Mouse (Mus musculus) gastrocnemius, postnatal 10 days (tissue): ENCODE data around the gene Scml2. TPM values are rescaled to one million over a fixed set of nuclear protein-coding genes. Genes with fewer than 3 reads are reported as not detected.
A peak's percentile ranks its signal among the peaks of the same experiment; 100 is the strongest.
"Not testable (repeated sequence)": the region's sequence is repeated elsewhere in the genome, so short reads cannot be mapped to it uniquely, and the experiment has no call there.

Source experiments
- DNase-seq: peaks from one replicate; pipeline ENCODE4 v3.0.0; 2021; ENCODE audit warnings: mixed read lengths
- long read RNA-seq, 2 experiments: library from polyadenylated mRNA; stranded (forward); transcript quantifications; one replicate each; pipeline ENCODE4 v2.0.0; 2021
- total RNA-seq, 2 experiments: library from RNA; stranded (reverse); gene quantifications; 2 replicates each; pipeline ENCODE4 v1.2.3; 2021

The Scml2 gene
- total RNA-seq, result 1 to 10 TPM; 1.8 to 2.5 TPM
- long read RNA-seq, experiment 1, partial matches to known transcripts, result 0 of 2 reads
- long read RNA-seq, experiment 1, other reads (novel, unspliced or antisense), result 2 of 2 reads
- long read RNA-seq, experiment 2, partial matches to known transcripts, result 0 of 1 reads
- long read RNA-seq, experiment 2, other reads (novel, unspliced or antisense), result 1 of 1 reads

DNA sequence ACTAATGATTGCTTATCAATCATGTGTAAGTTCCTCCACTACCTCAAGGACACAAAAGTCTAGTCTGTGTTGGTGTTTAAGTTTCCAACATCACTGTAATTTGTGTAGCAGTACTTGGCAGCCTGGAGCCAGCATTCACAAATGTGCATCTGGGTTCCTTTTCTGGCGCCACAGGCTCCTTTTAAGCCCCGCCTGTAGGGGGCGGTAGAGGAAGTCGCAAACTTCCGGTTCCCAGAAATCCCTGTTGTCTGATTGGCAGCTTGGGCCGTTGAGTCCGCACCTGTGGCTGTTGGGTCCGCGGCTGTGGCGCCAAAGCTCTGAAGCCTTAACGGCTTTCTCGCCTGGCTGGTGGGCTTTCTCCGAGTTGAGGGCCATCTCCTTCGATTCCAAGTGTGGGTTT lies at the start of gene Scml2:
TSS of gene Scml2 (plus strand) at position 301 of the 400 bp plus-strand sequence.
- not testable (repeated sequence) for DNase-seq

DNA sequence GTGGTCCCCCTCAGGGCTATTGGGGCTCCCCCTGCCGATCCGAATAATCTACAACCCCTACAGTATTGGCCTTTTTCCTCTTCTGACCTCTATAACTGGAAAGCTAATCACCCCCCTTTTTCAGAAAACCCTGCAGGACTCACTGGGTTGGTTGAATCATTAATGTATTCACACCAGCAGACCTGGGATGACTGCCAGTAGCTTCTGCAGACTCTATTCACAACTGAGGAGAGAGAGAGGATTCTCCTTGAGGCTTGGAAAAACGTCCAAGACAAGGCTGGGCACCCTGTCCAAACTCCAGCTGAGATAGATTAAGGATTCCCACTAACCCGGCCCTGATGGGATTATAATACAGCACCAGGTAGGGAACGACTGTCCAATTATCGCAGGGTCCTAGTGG lies 41.4 kb upstream of the Scml2 start:
- DNase-seq, result not testable (repeated sequence)

DNA sequence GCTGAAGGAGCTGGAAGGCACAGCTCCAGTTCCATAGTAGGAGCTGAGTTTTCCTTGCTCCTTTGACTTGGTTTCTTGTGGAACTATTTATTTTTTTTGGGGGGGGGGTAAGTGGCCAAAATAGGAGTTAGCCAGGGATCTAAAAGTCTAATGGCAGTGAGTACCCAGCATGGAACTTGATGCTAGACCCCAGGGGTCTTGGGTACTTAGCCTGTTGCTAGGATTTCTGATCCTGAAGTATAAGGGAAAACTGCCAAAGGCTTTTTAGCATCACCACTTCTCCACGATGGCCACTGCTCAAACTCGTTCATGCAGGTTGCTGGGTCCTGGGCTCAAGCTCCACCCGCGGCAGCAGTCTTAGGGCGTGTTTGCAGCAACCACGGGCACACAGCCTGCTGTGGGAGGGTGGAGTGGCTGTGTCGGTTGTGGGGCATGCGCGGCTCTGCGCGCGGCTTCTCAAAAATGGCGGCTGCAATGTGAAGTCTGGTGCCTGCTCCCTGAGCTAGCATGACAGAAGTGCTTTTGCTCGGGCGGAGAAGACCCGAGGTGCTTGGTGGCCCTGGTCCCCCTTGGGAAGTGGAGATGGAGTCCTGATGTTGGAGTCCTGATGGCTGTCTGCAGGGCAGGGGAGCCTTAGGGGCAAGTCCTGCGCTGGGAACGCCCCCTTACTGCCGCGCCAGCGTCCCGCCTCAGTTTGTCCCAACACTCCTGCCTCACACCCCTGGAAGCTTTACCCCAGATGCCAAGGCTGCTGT lies 45.5 kb downstream of the Scml2 start:
- DNase-seq, result peak; percentile 47

DNA sequence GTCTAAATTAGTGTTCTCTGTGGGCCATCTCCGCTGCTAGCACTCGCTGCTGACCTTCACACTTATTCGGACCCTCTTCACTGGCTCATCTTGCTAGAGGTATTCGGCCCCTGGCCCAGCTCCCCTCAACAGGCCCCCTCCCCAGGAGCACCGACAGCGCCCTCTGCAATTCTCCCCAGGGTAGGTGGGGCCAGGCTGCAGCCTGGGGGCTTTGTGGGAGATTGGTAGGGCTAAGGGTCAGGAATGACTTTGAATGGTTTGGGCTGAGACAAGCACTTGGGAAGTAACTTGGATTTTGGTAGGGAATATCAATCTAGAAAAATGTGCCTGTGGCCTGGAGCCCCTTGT lies 46.0 kb downstream of the Scml2 start:
- no peak for DNase-seq

DNA sequence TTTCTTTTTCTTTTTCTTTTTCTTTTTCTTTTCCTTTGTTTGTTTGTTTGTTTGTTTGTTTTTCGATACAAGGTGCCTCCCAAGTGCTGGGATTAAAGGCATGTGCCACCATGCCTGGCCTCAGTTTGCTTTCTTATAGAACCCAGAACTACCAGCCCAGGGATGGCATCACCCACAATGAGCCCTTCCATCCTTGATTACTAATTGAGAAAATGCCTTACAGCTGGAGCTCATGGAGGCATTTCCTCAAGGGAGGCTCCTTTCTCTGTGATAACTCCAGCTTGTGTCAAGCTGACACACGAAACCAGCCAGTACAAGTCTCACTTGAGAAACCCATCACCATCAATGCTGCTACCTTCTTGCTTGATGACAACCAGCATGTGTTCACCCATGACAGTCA lies 170.2 kb downstream of the Scml2 start, which contains the start of gene Gm15262:
TSS of gene Gm15262 (plus strand) at position 301 of the 400 bp plus-strand sequence.
- not testable (repeated sequence) for DNase-seq

Other genes with a start within 250 kb of the Scml2 start
- gene Gja6, start 210.1 kb upstream of the Scml2 start, total RNA-seq, result under 1 TPM; 0.12 to 0.14 TPM
- 1 to 10 TPM; 1.3 to 1.9 TPM for gene Cdkl5, start 122.5 kb upstream of the Scml2 start, total RNA-seq
- gene Gm15262, start 170.3 kb downstream of the Scml2 start, total RNA-seq, result under 1 TPM; 0.23 to 0.33 TPM